Mouse (Mus musculus) CD4-positive, CD25-positive, alpha-beta regulatory T cell, adult 9 weeks (primary cell): ENCODE results near the gene Tab1. TPM values are rescaled to one million over a fixed set of nuclear protein-coding genes. Genes with fewer than 3 reads are reported as not detected.

Experiments used
- polyA plus RNA-seq: library from polyadenylated mRNA; unstranded; fragments of 100-300 nt; shearing (Covaris generic); gene quantifications from one replicate; pipeline ENCODE4 v1.2.1, GENCODE M21; 2017

Gene Tab1
- polyA plus RNA-seq: 27.7 TPM

GRCm38 (mm10) chr15:80132993-80133586 is at the start of gene Tab1:
Gene Tab1 (plus strand): TSS chr15:80133127.

GRCm38 (mm10) chr15:80091121-80091955 is 41.6 kb upstream of the Tab1 start, which contains the start of the genes Syngr1 and Rpl3:
Gene Syngr1 (plus strand): TSS chr15:80091334.
Gene Rpl3 (minus strand): TSS chr15:80091868.

GRCm38 (mm10) chr15:80173001-80173771 is 40.3 kb downstream of the Tab1 start, which contains the start of gene Mgat3:
Gene Mgat3 (plus strand): TSS chr15:80173721.

Other genes with a start within 250 kb of the Tab1 start
- gene Apobec3, start 241.5 kb upstream of the Tab1 start, polyA plus RNA-seq: 544 TPM
- gene Cbx7, start 162.0 kb upstream of the Tab1 start, polyA plus RNA-seq: 69.2 TPM
- gene Pdgfb, start 118.2 kb upstream of the Tab1 start, polyA plus RNA-seq: 1.0 TPM
- 0.32 TPM for gene Syngr1, start 41.8 kb upstream of the Tab1 start, polyA plus RNA-seq
- gene Rpl3, start 41.3 kb upstream of the Tab1 start, polyA plus RNA-seq: 2,051 TPM
- gene Mgat3, start 40.6 kb downstream of the Tab1 start, polyA plus RNA-seq: not detected
- gene Mief1, start 100.9 kb downstream of the Tab1 start, polyA plus RNA-seq: 36.4 TPM
- gene AC140267.1, start 102.7 kb downstream of the Tab1 start, polyA plus RNA-seq: not detected
- 127 TPM for gene Atf4, start 122.1 kb downstream of the Tab1 start, polyA plus RNA-seq
- 23.2 TPM for gene Rps19bp1, start 131.2 kb downstream of the Tab1 start, polyA plus RNA-seq
- 0.02 TPM for gene Cacna1i, start 154.1 kb downstream of the Tab1 start, polyA plus RNA-seq